In genomic region chrX:103109181-103109580, GRCm38 (mm10) we compare ENCODE assay signal across 9 mouse cellular contexts.
DNase-seq lines count a peak whose midpoint lies in the region; ATAC-seq and TF ChIP-seq lines count a peak whose summit lies in the region.
"Had no signal": no experiment of that assay in that cellular context is flagged by ENCODE, and none has a peak within 500 bp of the region (broad histone marks: within the 10 kb centered on the region; RNA-seq: fewer than 3 reads in every experiment).

No protein-coding gene starts in this region.

- in situ Hi-C loops in CH12.LX (cut with MboI; ENCODE audit: low pct_ligation_motif_present, low pct_unique_long_range_greater_than_20kb, low sequenced_read_pairs) = no loop called here

- no peak overlapping the region for H3K4me2 ChIP-seq in hindbrain, embryonic 11.5 days (replicated peaks; ENCODE audit: low read depth, low read length)
- no peak overlapping the region for H3K4me2 ChIP-seq in hindbrain, embryonic 12.5 days (replicated peaks)
- no peak overlapping the region for H3K4me2 ChIP-seq in CH12.LX (ENCODE audit: insufficient read depth, low read depth, poor library complexity, severe bottlenecking)
- H3K4me2 ChIP-seq: heart, embryonic 15.5 days had no signal

- peak in 1 of 2 experiments; percentile 69; a peak in 2 of 4 replicates for TF ChIP-seq CTCF in CH12.LX (conservative IDR thresholded peaks at IDR 0.05 in 1 of 2, IDR thresholded peaks at IDR 0.05 in 1 of 2; ENCODE audit: low read depth in 2 of 2, low read length in 2 of 2)
- TF ChIP-seq CTCF in cerebellum, adult 2 months (IDR thresholded peaks at IDR 0.05; ENCODE audit: borderline replicate concordance, insufficient read depth, low read depth, low read length) = peak; percentile 40; the same call in 1 of the 2 replicates

- dilution Hi-C loops in CH12.LX (cut with MboI; ENCODE audit: extremely low pct_ligation_motif_present, extremely low pct_unique_long_range_greater_than_20kb, low sequenced_read_pairs) = no loop called here

- peak; percentile 75 for TF ChIP-seq RAD21 in CH12.LX (IDR thresholded peaks at IDR 0.05; ENCODE audit: low read depth, low read length)

- no peak overlapping the region for H3K27ac ChIP-seq in hindbrain, embryonic 11.5 days (ENCODE audit: low read depth, low read length)
- no peak overlapping the region for H3K27ac ChIP-seq in hindbrain, embryonic 12.5 days
- H3K27ac ChIP-seq in CH12.LX (ENCODE audit: insufficient read depth, low read depth) = no peak overlapping the region
- no peak overlapping the region for H3K27ac ChIP-seq in cerebellum, adult 2 months (ENCODE audit: insufficient read depth, low read length)
- H3K27ac ChIP-seq: heart, embryonic 15.5 days had no signal

- no peaks in the 10 kb centered on the region for H3K27me3 ChIP-seq in hindbrain, embryonic 11.5 days (ENCODE audit: control insufficient read depth, insufficient read depth, low read length)
- peaks cover 3% of the 10 kb centered on the region; the same call in 1 of the 2 replicates for H3K27me3 ChIP-seq in hindbrain, embryonic 12.5 days
- no peaks in the 10 kb centered on the region for H3K27me3 ChIP-seq in CH12.LX (replicated peaks)
- no peaks in the 10 kb centered on the region for H3K27me3 ChIP-seq in cerebellum, adult 2 months (ENCODE audit: control insufficient read depth, insufficient read depth, low read length)
- H3K27me3 ChIP-seq: heart, embryonic 15.5 days had no signal

- DNase-seq in hindbrain, embryonic 11.5 days (ENCODE audit: low spot score) = peak; percentile 32
- peak; percentile 35 for DNase-seq in CH12.LX (ENCODE audit: extremely low read depth)
- DNase-seq in cerebellum, adult 2 months = peak; percentile 15 to 27
- DNase-seq in kidney, postnatal 4 days = peak; percentile 4 to 16
- DNase-seq in retina, embryonic 14.5 days (ENCODE audit: low spot score) = peak; percentile 70
- DNase-seq in urinary bladder, adult 2 months (ENCODE audit: low spot score) = no peak
- DNase-seq in ovary, postnatal 10 days (ENCODE audit: low spot score) = no peak

- no peak for TF ChIP-seq EP300 in CH12.LX (IDR thresholded peaks at IDR 0.05; ENCODE audit: low read length)

- no peak overlapping the region for H3K9ac ChIP-seq in hindbrain, embryonic 11.5 days (ENCODE audit: low read depth, low read length)
- H3K9ac ChIP-seq in hindbrain, embryonic 12.5 days = no peak overlapping the region
- no peak overlapping the region for H3K9ac ChIP-seq in CH12.LX (ENCODE audit: insufficient read depth, low read depth)
- H3K9ac ChIP-seq: heart, embryonic 15.5 days had no signal

- no peaks in the 10 kb centered on the region for H3K9me3 ChIP-seq in hindbrain, embryonic 11.5 days (ENCODE audit: control insufficient read depth, low read length)
- H3K9me3 ChIP-seq in hindbrain, embryonic 12.5 days (replicated peaks) = no peaks in the 10 kb centered on the region
- H3K9me3 ChIP-seq in CH12.LX (replicated peaks; ENCODE audit: low read length) = no peaks in the 10 kb centered on the region
- H3K9me3 ChIP-seq: heart, embryonic 15.5 days had no signal

- 19% methylated on average over 1 of the region's 1 CpGs for WGBS in hindbrain, embryonic 11.5 days
- 33% methylated on average over 1 of the region's 1 CpGs for WGBS in hindbrain, embryonic 12.5 days
- 10% methylated on average over 1 of the region's 1 CpGs for WGBS in cerebellum, adult 2 months

- H3K4me3 ChIP-seq in hindbrain, embryonic 11.5 days (ENCODE audit: low read depth, low read length) = no peak overlapping the region
- no peak overlapping the region for H3K4me3 ChIP-seq in hindbrain, embryonic 12.5 days
- no peak overlapping the region for H3K4me3 ChIP-seq in CH12.LX (replicated peaks in 1 of 3; ENCODE audit: low read depth in 2 of 3, low read length in 2 of 3, poor library complexity in 1 of 3)
- no peak overlapping the region for H3K4me3 ChIP-seq in cerebellum, adult 2 months (replicated peaks; ENCODE audit: insufficient read depth, low read depth, low read length)
- H3K4me3 ChIP-seq: heart, embryonic 15.5 days had no signal

- H3K4me1 ChIP-seq in hindbrain, embryonic 11.5 days (replicated peaks; ENCODE audit: control insufficient read depth, insufficient read depth, low read length) = no peaks in the 10 kb centered on the region
- H3K4me1 ChIP-seq in hindbrain, embryonic 12.5 days = no peaks in the 10 kb centered on the region
- no peaks in the 10 kb centered on the region for H3K4me1 ChIP-seq in CH12.LX (ENCODE audit: control insufficient read depth in 1 of 2, insufficient read depth in 2 of 2)
- no peaks in the 10 kb centered on the region for H3K4me1 ChIP-seq in cerebellum, adult 2 months (ENCODE audit: control insufficient read depth, insufficient read depth, low read length)
- H3K4me1 ChIP-seq: heart, embryonic 15.5 days had no signal

- no peak for ATAC-seq in hindbrain, embryonic 11.5 days (ENCODE audit: low FRiP score)
- ATAC-seq in hindbrain, embryonic 12.5 days (ENCODE audit: low FRiP score) = no peak

- H3K79me2 ChIP-seq in CH12.LX (replicated peaks; ENCODE audit: control insufficient read depth, extremely low read depth, insufficient read depth, poor library complexity, severe bottlenecking) = no peaks in the 10 kb centered on the region

- H3K36me3 ChIP-seq in hindbrain, embryonic 11.5 days (ENCODE audit: control insufficient read depth, insufficient read depth, low read length) = no peaks in the 10 kb centered on the region
- no peaks in the 10 kb centered on the region for H3K36me3 ChIP-seq in hindbrain, embryonic 12.5 days
- no peaks in the 10 kb centered on the region for H3K36me3 ChIP-seq in CH12.LX (replicated peaks in 1 of 2; ENCODE audit: control insufficient read depth in 1 of 2, insufficient read depth in 1 of 2, low read length in 1 of 2)
- H3K36me3 ChIP-seq: heart, embryonic 15.5 days had no signal

- TF ChIP-seq POLR2A in CH12.LX (IDR thresholded peaks at IDR 0.05; ENCODE audit: low read depth, low read length) = no peak
- no peak for TF ChIP-seq POLR2A in cerebellum, adult 2 months (IDR thresholded peaks at IDR 0.05; ENCODE audit: borderline replicate concordance, insufficient read depth, low read length)

TF ChIP-seq in CH12.LX, 34 proteins besides CTCF, POLR2A, EP300 and RAD21:
- TF ChIP-seq TBP (conservative IDR thresholded peaks at IDR 0.05; ENCODE audit: low read depth, low read length) (no peak), CHD2 (IDR thresholded peaks at IDR 0.05; ENCODE audit: low read length) (no peak), ZC3H11A (IDR thresholded peaks at IDR 0.05; ENCODE audit: low read depth, low read length) (peak; percentile 12; the same call in 1 of the 2 replicates), SMC3 (IDR thresholded peaks at IDR 0.05; ENCODE audit: low read depth, low read length) (peak; percentile 84), JUN (IDR thresholded peaks at IDR 0.05; ENCODE audit: insufficient read depth, low read depth, low read length) (no peak), MXI1 (IDR thresholded peaks at IDR 0.05; ENCODE audit: low read depth, low read length) (no peak), IRF4 (IDR thresholded peaks at IDR 0.05; ENCODE audit: low read depth, low read length) (no peak), HCFC1 (IDR thresholded peaks at IDR 0.05; ENCODE audit: low read depth, low read length) (no peak), ELF1 (IDR thresholded peaks at IDR 0.05; ENCODE audit: low read depth, low read length) (no peak)

Comparison
In these comparisons a context has a peak if more than half of its experiments do, and no peak if none do; other contexts are left out.
1. DNase-seq: peak in hindbrain, embryonic 11.5 days (single experiment), CH12.LX (single experiment), cerebellum, adult 2 months (2 of 2), kidney, postnatal 4 days (2 of 2) and retina, embryonic 14.5 days (single experiment); none in urinary bladder, adult 2 months (single experiment) and ovary, postnatal 10 days (single experiment).